In the genomic region with DNA sequence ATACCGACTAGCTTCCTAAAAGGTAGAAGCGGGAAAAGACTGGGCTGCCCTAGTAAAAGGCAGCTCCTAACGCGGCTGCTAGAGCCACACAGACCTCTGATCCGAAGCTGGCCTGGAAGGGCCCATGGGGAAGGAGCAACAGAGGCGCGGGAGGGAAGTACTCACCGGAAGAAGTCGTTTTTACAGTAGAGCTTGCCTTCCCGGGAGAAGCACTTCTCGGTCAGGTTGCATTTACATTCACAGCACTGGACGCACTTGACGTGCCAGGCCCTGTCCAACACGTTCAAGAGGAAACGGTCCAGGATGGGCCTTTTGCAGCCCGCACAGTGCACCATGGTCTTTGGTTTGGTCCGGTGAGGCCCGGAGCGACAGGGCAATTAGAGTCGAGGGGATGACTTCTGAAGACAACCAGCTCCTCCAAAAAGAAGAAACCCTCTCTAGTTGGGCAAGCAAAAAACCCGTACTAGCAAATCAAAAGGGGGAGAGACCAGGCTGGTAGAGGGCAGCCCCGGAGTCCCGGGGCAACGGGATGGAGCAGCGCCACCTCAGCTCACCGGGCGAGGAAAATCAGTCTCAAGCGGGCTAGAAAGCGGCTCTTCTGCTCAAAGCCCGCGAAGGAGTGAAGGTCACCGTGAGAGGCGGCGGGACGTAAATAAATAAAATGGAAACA, we compare ENCODE assay signal across 8 mouse cellular contexts. TPM values are rescaled to one million over a fixed set of nuclear protein-coding genes. Genes with fewer than 3 reads are reported as not detected.
DNase-seq lines count a peak whose midpoint lies in the region; ATAC-seq lines count a peak whose summit lies in the region.

No protein-coding gene starts in this region.

- under 1% methylated on average over 35 of the region's 35 CpGs for WGBS in intestine, embryonic 14.5 days
- 1% methylated on average over 35 of the region's 35 CpGs for WGBS in intestine, embryonic 16.5 days
- under 1% methylated on average over 35 of the region's 35 CpGs for WGBS in hindbrain, embryonic 13.5 days
- WGBS in midbrain, embryonic 10.5 days: under 1% methylated on average over 35 of the region's 35 CpGs

- H3K4me2 ChIP-seq in intestine, embryonic 14.5 days (ENCODE audit: low read length): no peak overlapping the region
- no peak overlapping the region for H3K4me2 ChIP-seq in intestine, embryonic 16.5 days (ENCODE audit: low read depth, low read length)
- peak overlapping the region; percentile 58 for H3K4me2 ChIP-seq in hindbrain, embryonic 13.5 days

- no peak overlapping the region for H3K9ac ChIP-seq in intestine, embryonic 14.5 days (ENCODE audit: low read length)
- no peak overlapping the region for H3K9ac ChIP-seq in intestine, embryonic 16.5 days (ENCODE audit: low read depth, low read length)
- H3K9ac ChIP-seq in hindbrain, embryonic 13.5 days: peak overlapping the region; percentile 93

- H3K4me1 ChIP-seq in intestine, embryonic 14.5 days (replicated peaks; ENCODE audit: control insufficient read depth, insufficient read depth, low read length): peaks cover 14% of the 10 kb centered on the region
- H3K4me1 ChIP-seq in intestine, embryonic 16.5 days (ENCODE audit: control insufficient read depth, insufficient read depth, low read length): peaks cover 17% of the 10 kb centered on the region
- peaks cover 45% of the 10 kb centered on the region for H3K4me1 ChIP-seq in hindbrain, embryonic 13.5 days (replicated peaks)
- peaks cover 52% of the 10 kb centered on the region for H3K4me1 ChIP-seq in midbrain, embryonic 10.5 days

- peaks cover 100% of the 10 kb centered on the region for H3K27me3 ChIP-seq in intestine, embryonic 14.5 days (replicated peaks; ENCODE audit: control insufficient read depth, insufficient read depth, low read length)
- peaks cover 98% of the 10 kb centered on the region for H3K27me3 ChIP-seq in intestine, embryonic 16.5 days (replicated peaks; ENCODE audit: control insufficient read depth, insufficient read depth, low read length)
- peaks cover 94% of the 10 kb centered on the region for H3K27me3 ChIP-seq in hindbrain, embryonic 13.5 days
- H3K27me3 ChIP-seq in midbrain, embryonic 10.5 days (ENCODE audit: low read depth, poor library complexity, severe bottlenecking): peaks cover 100% of the 10 kb centered on the region

- no peaks in the 10 kb centered on the region for H3K9me3 ChIP-seq in intestine, embryonic 14.5 days (ENCODE audit: control insufficient read depth, low read length)
- 0 out of 2 replicates have a peak, but pooled peaks cover 2% of the 10 kb centered on the region for H3K9me3 ChIP-seq in intestine, embryonic 16.5 days (ENCODE audit: control insufficient read depth, low read length)
- H3K9me3 ChIP-seq in hindbrain, embryonic 13.5 days: no peaks in the 10 kb centered on the region
- H3K9me3 ChIP-seq in midbrain, embryonic 10.5 days (replicated peaks): no peaks in the 10 kb centered on the region

- peak; percentile 78 for DNase-seq in intestine, embryonic 14.5 days (ENCODE audit: low spot score)
- DNase-seq in embryo, embryonic 11 days: peak; percentile 39
- no peak for DNase-seq in midbrain, embryonic 10.5 days (ENCODE audit: low spot score)
- DNase-seq in gastrocnemius, postnatal 4 days (ENCODE audit: low spot score in 2 of 2): no peak
- no peak for DNase-seq in adipocyte (ENCODE audit: low spot score)
- DNase-seq in layer of hippocampus, adult 8-10 months (ENCODE audit: low spot score in 2 of 2): no peak

- no peaks in the 10 kb centered on the region for H3K36me3 ChIP-seq in intestine, embryonic 14.5 days (ENCODE audit: control insufficient read depth, insufficient read depth, low read length)
- H3K36me3 ChIP-seq in intestine, embryonic 16.5 days (ENCODE audit: control insufficient read depth, insufficient read depth, low read length): no peaks in the 10 kb centered on the region
- H3K36me3 ChIP-seq in hindbrain, embryonic 13.5 days: peaks cover 11% of the 10 kb centered on the region
- H3K36me3 ChIP-seq in midbrain, embryonic 10.5 days: no peaks in the 10 kb centered on the region

- no peak overlapping the region for H3K27ac ChIP-seq in intestine, embryonic 14.5 days (ENCODE audit: low read depth)
- no peak overlapping the region for H3K27ac ChIP-seq in intestine, embryonic 16.5 days (ENCODE audit: low read length)
- peak overlapping the region; percentile 96 for H3K27ac ChIP-seq in hindbrain, embryonic 13.5 days
- peak overlapping the region; percentile 33; the same call in 1 of the 2 replicates for H3K27ac ChIP-seq in midbrain, embryonic 10.5 days (replicated peaks)

- no peak overlapping the region for H3K4me3 ChIP-seq in intestine, embryonic 14.5 days (ENCODE audit: low read depth, low read length)
- no peak overlapping the region for H3K4me3 ChIP-seq in intestine, embryonic 16.5 days (ENCODE audit: low read length)
- peak overlapping the region; percentile 64 for H3K4me3 ChIP-seq in hindbrain, embryonic 13.5 days
- peak overlapping the region; percentile 65 for H3K4me3 ChIP-seq in midbrain, embryonic 10.5 days

- no peak for ATAC-seq in intestine, embryonic 14.5 days (replicated peaks; ENCODE audit: low FRiP score, low TSS enrichment, low read depth)
- ATAC-seq in intestine, embryonic 16.5 days: no peak
- no peak for ATAC-seq in hindbrain, embryonic 13.5 days (ENCODE audit: low FRiP score)

RNA-seq across cellular contexts. Expression of gene Lhx1, which starts 1.4 kb away (rescaled TPM):
- 0.04 and 0.15 TPM in 2 replicates for polyA plus RNA-seq in intestine, embryonic 14.5 days (2014; fragmentation: Nextera tagmentation; extraction: Ambion mirVana)
- 0.12 and 0.18 TPM in 2 replicates for polyA plus RNA-seq in intestine, embryonic 16.5 days (2015; fragmentation: Nextera tagmentation; extraction: Ambion mirVana)
- 64.6 and 67.7 TPM in 2 replicates for polyA plus RNA-seq in hindbrain, embryonic 13.5 days (2015; fragmentation: Nextera tagmentation; extraction: Ambion mirVana)
- polyA plus RNA-seq in midbrain, embryonic 10.5 days (2016; fragmentation: Nextera tagmentation; extraction: Ambion mirVana): 5.5 and 19.7 TPM in 2 replicates
- total RNA-seq in gastrocnemius, postnatal 4 days (2021): not detected
- under 1 TPM in 3 of 4 experiments, not detected in 1; 0.08 to 0.43 (median 0.18) TPM for total RNA-seq in layer of hippocampus, adult 8-10 months (2022)

RNA-seq across cellular contexts. Expression of gene Aatf, which starts 10.7 kb away (rescaled TPM):
- polyA plus RNA-seq in intestine, embryonic 14.5 days (2014; fragmentation: Nextera tagmentation; extraction: Ambion mirVana): 61.2 and 65.2 TPM in 2 replicates
- 58.0 and 63.6 TPM in 2 replicates for polyA plus RNA-seq in intestine, embryonic 16.5 days (2015; fragmentation: Nextera tagmentation; extraction: Ambion mirVana)
- polyA plus RNA-seq in hindbrain, embryonic 13.5 days (2015; fragmentation: Nextera tagmentation; extraction: Ambion mirVana): 56.9 and 57.4 TPM in 2 replicates
- polyA plus RNA-seq in midbrain, embryonic 10.5 days (2016; fragmentation: Nextera tagmentation; extraction: Ambion mirVana): 56.4 and 57.8 TPM in 2 replicates
- 10 to 100 TPM; 19.6 to 20.7 TPM for total RNA-seq in gastrocnemius, postnatal 4 days (2021)
- total RNA-seq in layer of hippocampus, adult 8-10 months (2022): 10 to 100 TPM; 20.1 to 24.8 (median 21.7) TPM

Comparison
In these comparisons a context has a peak if more than half of its experiments do, and no peak if none do; other contexts are left out.
1. DNase-seq: peak in intestine, embryonic 14.5 days (single experiment) and embryo, embryonic 11 days (single experiment); none in midbrain, embryonic 10.5 days (single experiment), gastrocnemius, postnatal 4 days (0 of 2), adipocyte (single experiment) and layer of hippocampus, adult 8-10 months (0 of 2).
2. H3K27ac ChIP-seq: peak in hindbrain, embryonic 13.5 days (single experiment) and midbrain, embryonic 10.5 days (single experiment); none in intestine, embryonic 14.5 days (single experiment) and intestine, embryonic 16.5 days (single experiment).
3. H3K4me3 ChIP-seq: peak in hindbrain, embryonic 13.5 days (single experiment) and midbrain, embryonic 10.5 days (single experiment); none in intestine, embryonic 14.5 days (single experiment) and intestine, embryonic 16.5 days (single experiment).